ENCODE assay signal across 11 mouse cellular contexts in the genomic region with DNA sequence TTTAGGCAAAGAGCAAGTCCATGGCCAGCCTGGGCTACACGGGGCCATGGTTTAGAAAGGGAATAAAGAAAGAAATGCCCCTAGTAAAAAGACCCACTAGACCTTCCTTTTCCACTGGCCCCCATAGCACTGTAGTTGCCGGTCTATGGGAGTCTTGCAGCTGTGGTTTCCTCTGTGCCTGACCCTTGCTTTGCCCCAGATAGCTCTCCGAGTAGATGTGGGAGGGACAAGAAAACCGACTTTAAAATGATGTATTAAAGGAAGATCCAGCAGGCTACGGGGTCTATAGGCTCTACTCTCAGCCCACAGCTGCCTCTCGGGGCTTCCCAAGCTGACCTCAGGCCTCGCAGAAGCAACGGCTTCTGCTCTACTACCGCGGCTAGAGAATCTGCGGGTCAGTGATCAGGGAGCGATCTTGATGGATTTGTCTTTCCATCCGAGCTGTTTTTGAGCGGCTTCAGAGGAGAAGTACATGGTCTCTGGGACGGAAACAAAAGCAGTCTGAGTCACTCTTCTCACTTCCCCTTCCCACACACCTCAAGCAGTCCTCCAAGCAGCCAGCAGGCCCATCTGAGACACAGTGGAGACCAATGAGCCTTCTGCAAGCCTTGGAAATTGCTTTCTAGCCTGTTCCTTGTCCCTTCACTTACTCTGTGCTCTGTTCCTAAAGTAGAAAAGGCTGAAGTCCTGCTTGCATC.
DNase-seq lines count a peak whose midpoint lies in the region; ATAC-seq and TF ChIP-seq lines count a peak whose summit lies in the region.
"Had no signal": no experiment of that assay in that cellular context is flagged by ENCODE, and none has a peak within 500 bp of the region (broad histone marks: within the 10 kb centered on the region; RNA-seq: fewer than 3 reads in every experiment).

No protein-coding gene starts in this region.

- 78% methylated on average over 15 of the region's 15 CpGs for WGBS in olfactory bulb, adult 2 months
- 86% methylated on average over 15 of the region's 15 CpGs for WGBS in hindbrain, embryonic 16.5 days

- TF ChIP-seq POLR2A in olfactory bulb, adult 2 months (IDR thresholded peaks at IDR 0.05; ENCODE audit: insufficient read depth, low read depth, low read length), result no peak

- no peak for ATAC-seq in hindbrain, embryonic 16.5 days

- no peak overlapping the region for H3K4me3 ChIP-seq in olfactory bulb, adult 2 months (ENCODE audit: insufficient read depth, low read depth, low read length)
- no peak overlapping the region for H3K4me3 ChIP-seq in hindbrain, embryonic 16.5 days (ENCODE audit: low read length)
- H3K4me3 ChIP-seq: embryonic facial prominence, embryonic 12.5 days had no signal

- TF ChIP-seq CTCF in olfactory bulb, adult 2 months (IDR thresholded peaks at IDR 0.05; ENCODE audit: insufficient read depth, low read depth, low read length), result no peak

- peak overlapping the region; percentile 58; the same call in 1 of the 2 replicates for H3K27ac ChIP-seq in olfactory bulb, adult 2 months (ENCODE audit: insufficient read depth, low read depth, low read length)
- H3K27ac ChIP-seq in hindbrain, embryonic 16.5 days (ENCODE audit: low read depth, low read length), result no peak overlapping the region
- H3K27ac ChIP-seq: embryonic facial prominence, embryonic 12.5 days had no signal

- no peak overlapping the region for H3K4me2 ChIP-seq in hindbrain, embryonic 16.5 days (ENCODE audit: low read length)
- H3K4me2 ChIP-seq: embryonic facial prominence, embryonic 12.5 days; lung, embryonic 14.5 days had no signal

- H3K4me1 ChIP-seq in olfactory bulb, adult 2 months (ENCODE audit: control insufficient read depth, insufficient read depth, low read length), result peaks cover 13% of the 10 kb centered on the region
- H3K4me1 ChIP-seq in hindbrain, embryonic 16.5 days (ENCODE audit: control insufficient read depth, insufficient read depth, low read depth, low read length), result peaks cover 6% of the 10 kb centered on the region

- no peaks in the 10 kb centered on the region for H3K36me3 ChIP-seq in hindbrain, embryonic 16.5 days (ENCODE audit: control insufficient read depth, insufficient read depth, low read length)
- H3K36me3 ChIP-seq: embryonic facial prominence, embryonic 12.5 days had no signal

- no peaks in the 10 kb centered on the region for H3K27me3 ChIP-seq in hindbrain, embryonic 16.5 days (replicated peaks; ENCODE audit: control insufficient read depth, insufficient read depth, low read length)
- H3K27me3 ChIP-seq: embryonic facial prominence, embryonic 12.5 days had no signal

- no peaks in the 10 kb centered on the region for H3K9me3 ChIP-seq in hindbrain, embryonic 16.5 days (ENCODE audit: control insufficient read depth, low read length)
- H3K9me3 ChIP-seq: embryonic facial prominence, embryonic 12.5 days had no signal

- DNase-seq in frontal cortex, adult 2 months (ENCODE audit: extremely low spot score in 1 of 2, low spot score in 1 of 2), result peak; percentile 45 to 74
- DNase-seq in frontal cortex, postnatal 25 days (ENCODE audit: low spot score in 2 of 2), result no peak
- DNase-seq in lung, postnatal 10 days, result peak; percentile 6
- no peak for DNase-seq in lung, postnatal 14 days
- DNase-seq in frontal cortex, postnatal 36 days (ENCODE audit: low spot score in 2 of 2), result peak; percentile 59 to 61
- no peak for DNase-seq in urinary bladder, postnatal 4 days (ENCODE audit: low spot score in 2 of 2)
- DNase-seq: kidney, adult 9 months; lung, embryonic 14.5 days had no signal

- no peak overlapping the region for H3K9ac ChIP-seq in hindbrain, embryonic 16.5 days (ENCODE audit: low read depth, low read length)
- H3K9ac ChIP-seq: embryonic facial prominence, embryonic 12.5 days; lung, embryonic 14.5 days had no signal

Comparison
In these comparisons a context has a peak if more than half of its experiments do, and no peak if none do; other contexts are left out.
1. DNase-seq: peak in frontal cortex, adult 2 months (2 of 2), lung, postnatal 10 days (single experiment) and frontal cortex, postnatal 36 days (2 of 2); none in frontal cortex, postnatal 25 days (0 of 2), lung, postnatal 14 days (single experiment) and urinary bladder, postnatal 4 days (0 of 2).